Mouse (Mus musculus) embryo, embryonic 9.5 days (tissue): ENCODE data around the gene Fcrl6.

Experiments
- DNase-seq: peaks from one replicate; pipeline ENCODE4 v3.0.0-alpha.2; 2017; ENCODE audit errors: extremely low spot score

Gene Fcrl6

DNA sequence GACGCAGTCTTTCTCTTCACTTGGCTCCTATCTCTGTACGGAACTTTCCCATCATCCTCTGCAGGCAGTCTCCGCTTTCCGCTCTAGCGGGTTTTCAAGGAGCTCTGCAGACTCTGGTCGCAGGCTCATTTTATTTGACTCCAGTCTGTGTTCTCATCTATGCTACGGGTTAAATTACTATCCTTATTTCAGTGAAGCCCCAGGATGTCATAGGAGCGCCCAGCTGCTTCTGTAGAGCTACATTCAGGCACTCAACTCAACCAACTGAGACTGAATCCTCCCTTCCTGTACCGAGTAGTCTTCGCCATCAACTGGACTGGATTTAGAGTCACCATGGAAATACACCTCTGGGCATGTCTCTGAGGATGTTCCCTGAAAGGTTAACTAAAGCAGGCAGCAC lies 12.3 kb upstream of the Fcrl6 start:
- DNase-seq: no peak

DNA sequence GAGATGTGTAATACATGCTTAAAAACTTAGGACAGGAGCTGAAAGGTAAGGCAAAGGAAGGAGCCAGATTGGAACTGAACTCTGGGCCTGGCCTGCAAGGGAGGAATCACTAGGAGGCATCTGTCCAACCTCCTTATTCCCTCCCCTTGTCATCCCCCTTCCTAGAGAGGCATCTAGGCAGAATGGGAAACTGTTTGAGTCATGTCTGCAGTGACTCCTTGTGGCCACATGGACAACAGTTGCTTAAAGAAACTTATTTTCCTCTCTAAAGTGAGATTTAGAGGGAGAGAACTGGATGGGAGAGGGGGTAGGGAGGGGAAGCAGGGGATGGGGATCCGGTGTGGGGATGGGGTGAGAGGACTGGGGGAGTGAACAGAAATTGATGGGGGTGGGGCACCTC lies 10.4 kb upstream of the Fcrl6 start:
- no peak for DNase-seq

DNA sequence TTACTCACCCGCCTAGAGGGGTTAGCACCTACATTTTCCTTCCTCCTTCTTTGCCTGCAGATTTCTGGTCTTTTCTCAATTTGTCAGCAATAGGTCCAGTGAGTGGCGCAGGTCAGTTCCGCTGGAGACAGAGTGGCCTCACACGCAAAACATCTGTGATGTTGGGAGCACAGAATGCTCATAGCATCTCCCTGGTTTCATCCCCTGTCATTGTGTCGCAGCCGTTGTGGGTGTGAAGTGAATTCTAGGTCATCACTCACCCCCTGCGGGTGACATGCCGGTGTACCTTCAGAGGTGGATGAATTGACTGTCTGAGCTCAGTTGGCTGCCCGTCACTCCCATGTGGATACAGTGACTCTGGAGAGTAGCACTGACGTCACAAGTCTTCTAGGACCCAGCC lies 9.0 kb upstream of the Fcrl6 start:
- DNase-seq: no peak

DNA sequence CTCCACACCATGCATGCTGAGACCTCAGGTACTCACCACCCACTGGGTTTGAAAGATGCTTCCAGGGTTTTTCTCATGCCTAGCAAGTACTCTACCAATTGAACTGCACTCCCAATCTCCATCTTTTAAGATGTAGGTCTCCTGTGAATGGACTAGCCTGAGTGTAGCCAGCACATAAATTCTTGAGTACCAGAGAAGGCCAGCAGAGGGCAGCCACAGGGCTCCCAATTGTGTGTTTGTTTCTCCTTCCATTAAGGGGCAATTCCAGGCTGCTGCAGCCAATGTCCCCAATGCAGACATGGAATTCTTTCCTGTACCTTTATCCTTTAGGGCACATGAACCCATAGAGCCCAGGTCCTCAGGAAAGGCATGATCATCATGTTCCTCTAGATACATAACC lies 7.9 kb downstream of the Fcrl6 start:
- peak; percentile 58 for DNase-seq

DNA sequence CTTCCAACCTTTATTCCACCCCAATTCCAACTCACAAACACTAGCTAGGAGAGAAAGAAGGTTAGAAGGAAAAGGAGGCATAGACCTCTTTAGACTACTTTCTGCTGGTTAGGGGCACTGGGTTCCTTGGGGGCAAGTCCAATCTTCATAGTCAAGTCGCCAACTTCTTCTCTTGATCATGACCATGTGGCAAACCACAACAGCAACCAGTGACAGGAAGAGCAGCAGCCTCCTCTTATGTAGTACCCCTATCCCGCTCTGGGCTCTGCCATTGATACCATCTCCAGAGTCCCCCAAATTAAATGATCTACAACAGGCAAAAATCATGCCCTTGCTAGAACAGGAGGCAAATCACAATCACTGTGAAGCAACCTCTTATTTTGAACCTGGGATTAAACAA lies 8.4 kb downstream of the Fcrl6 start:
- no peak for DNase-seq

DNA sequence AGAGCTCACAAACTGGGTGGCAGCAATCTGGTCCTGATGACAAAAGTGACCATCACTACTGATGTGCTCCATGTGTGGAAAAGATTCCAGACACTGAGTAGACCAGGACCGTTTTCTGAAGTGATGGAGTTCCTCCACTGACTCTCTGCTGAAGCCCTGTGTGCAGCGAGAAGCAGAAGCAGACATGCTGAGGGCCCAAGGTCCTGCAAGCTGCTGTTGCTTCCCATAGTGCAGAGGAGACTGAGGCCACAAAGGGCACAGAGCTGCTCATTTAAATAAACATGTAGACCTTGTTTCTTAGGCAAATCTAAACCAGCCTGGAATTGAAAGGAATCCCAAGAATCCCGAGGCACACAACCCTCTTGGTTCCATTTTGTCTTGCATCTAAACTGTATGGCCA lies 9.0 kb downstream of the Fcrl6 start:
- DNase-seq: no peak

DNA sequence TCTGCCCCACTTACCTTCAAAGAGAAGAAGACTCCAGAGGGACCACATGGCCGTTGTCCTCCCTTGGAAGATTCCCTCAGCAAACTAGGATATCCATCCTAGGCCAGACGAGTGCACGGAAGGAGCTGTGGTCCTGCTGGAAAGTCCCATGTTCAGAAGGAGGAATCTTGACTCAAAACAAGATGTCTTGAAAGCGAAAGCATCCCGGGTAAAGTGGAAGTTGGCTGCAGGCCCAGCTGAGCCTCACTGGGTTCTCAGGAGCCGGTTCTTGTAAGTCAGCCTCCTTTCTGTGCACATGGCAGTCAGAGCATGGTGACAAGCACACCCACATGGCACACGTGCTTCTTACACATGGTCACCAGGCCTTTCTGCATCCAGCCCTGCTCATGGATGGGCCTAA lies 12.0 kb downstream of the Fcrl6 start, which contains the start of gene Slamf8:
Gene Slamf8 (minus strand): TSS at position 184 of the 400 bp plus-strand sequence.
- no peak for DNase-seq

DNA sequence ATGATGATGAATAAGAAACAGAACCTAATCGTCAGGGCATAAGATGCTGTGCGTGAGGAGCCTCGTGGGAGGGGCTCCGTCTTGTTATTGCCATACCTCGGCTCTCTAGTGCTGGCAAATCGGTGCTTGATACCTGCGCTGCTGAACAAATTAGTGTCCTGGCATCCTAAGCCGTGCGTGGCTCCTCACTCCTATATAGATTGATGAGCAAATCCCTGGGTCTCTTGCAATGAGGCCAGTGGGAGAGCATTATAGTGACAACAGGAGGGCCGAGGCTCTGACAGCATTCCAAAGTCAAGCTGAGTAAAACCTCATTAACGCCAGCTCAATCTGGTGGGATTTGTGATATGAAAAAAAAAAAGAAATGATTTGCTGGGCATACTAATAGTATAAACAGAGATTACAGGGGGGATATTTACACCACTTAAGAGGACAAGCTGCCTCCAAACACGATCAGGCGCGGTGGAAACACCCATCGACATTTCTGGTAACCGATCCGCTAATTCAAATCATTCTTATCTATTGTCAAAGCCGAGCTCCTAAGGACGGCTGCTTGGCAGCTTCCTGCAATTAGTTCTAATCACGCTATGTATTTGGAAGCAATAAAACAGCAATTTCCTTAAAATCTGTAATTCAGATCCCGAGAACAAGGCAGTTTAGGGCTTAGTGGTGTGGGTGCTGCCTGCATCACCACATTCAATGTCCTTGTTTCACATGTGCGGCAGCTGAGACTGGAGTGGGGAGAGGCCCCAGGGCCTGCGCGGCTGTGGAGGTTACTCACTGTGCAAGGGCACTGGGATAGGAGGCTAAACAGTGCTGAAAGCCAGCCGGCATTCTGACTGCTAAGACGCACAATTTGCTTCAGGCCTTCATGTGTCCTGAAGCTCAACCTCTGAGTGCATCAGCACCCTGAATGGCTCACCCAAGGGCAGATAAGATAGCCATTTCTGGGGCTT lies 16.5 kb downstream of the Fcrl6 start:
- DNase-seq: peak; percentile 30

DNA sequence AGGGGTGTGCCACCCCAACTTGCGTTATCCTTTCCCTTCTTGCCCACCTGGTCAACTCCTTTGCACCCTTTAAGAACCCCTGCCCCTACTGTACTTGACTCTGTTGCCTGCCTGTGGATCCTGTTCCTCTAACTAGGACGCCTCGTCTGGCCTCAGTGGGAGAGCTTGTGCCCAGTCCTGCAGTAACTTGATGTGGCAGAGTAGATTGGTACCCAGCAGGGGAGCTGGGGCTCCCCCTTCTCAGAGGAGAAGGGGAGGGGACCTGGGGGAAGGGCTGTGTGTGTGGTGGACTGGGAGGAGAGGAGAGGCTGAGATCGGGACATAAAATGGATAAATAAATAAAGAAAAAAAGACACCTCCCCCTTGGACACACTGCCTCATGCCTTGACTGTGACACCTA lies 17.3 kb downstream of the Fcrl6 start:
- no peak for DNase-seq

DNA sequence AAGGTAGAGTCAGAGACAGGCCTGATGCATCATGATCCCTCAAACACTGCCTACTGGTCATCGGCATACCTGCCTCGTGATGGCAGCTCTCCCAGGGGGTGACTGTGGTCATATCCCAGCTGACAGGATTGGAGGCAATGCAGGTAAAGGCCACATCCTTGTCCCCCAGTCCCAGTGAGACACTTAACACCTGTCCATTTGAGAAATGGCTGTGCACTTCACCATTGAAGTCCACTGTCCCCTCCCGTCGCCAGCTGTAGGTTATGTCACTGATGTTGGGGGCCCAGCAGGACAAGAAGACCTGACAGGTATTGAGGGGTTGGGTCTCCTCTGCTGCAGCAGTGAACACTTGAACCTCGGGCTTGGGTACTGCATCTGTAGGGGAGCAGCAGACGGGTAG lies 18.1 kb downstream of the Fcrl6 start:
- DNase-seq: no peak

DNA sequence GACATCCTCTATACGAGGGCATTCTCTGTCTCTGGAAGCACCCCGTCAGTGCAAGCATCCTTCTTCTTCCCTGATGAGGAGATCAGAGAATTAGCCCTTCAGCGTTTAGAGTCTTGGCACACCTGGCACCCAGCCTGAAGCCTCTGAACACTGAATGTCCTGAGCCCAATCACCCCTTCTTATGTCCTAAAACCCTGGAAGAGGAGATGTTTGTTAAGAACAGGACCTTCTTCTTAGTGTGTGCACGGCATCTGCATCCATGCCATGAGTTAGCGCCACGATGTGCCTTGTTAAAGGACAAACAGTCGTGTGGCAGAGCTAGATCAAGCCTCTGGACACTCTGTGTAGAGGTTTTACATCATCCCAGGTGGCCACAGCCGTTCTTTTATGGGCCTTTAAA lies 19.9 kb downstream of the Fcrl6 start:
- DNase-seq: no peak

DNA sequence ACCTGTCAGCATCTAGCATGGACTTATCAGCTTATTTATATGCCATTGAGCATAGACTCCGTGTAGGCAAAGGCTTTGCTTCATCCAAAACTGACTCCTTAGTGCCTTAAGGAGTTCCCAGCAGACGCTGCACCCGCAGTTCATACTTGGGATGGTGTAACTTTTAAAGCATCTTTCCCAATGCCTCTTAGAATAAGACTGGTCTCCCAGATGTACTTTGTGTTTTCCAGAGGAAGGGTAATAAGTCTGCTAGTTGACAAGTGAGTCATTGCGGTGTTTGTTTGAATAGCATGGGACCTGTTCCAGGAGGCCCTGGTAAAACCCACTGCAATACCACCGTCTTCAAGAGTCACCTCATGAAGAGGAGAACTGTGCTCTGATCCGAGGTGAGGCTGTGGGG lies 22.2 kb downstream of the Fcrl6 start:
- DNase-seq: no peak

DNA sequence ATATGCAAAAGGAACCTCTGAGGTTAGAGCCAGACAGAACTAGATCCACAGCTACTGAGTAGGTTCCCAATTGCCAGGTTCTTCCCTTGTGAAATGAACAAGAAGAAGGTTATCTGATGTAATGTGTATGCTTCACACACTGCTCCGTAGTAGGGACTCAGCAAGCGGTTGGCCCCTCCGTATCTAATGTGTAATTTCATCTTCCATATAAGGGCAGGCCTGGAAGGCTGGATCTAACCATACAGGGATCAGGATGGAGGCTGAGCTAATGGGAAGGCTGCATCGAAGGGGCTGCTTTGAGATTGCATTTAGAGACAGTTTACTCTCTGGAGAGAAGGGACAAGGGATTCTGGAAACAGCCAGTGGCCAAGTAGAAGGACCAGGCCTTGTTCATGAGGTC lies 34.6 kb downstream of the Fcrl6 start:
- no peak for DNase-seq

DNA sequence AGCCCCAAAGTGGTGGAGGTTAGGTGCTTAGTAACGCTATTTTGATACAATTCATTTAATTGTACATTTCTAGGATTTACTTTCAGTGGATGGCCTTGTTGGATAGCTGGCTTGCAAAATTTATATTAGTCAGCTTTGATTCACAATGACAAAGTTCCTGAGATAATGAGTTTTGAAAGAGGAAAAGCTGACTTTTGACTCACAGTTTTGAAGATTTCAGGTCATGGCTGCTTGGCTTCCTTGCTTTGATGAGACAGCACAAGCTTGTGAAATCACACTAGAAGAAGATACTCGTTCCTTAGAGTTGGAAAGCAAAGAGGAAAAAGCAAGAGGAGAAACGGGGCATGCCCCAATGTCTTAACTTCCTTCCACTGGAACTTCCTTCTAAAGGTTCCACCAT lies 36.2 kb downstream of the Fcrl6 start:
- no peak for DNase-seq

DNA sequence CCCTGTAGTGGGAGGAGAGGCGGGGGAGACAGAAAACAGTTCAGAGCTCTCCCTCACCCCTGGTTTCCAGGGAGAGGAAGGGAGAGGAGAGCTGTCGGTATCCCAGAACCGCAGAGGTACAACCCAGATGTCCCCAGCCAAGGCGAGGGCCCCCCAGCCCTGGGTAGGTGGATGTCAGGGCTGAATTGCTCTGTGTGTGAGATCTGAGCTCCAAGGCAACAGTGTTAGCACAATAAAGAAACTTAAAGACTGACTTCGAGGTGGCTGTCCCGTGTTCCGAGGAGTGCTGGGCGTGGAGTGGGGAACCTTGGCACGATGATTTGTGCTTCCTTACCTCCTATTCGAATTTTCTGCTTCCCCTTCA lies 38.9 kb downstream of the Fcrl6 start:
- no peak for DNase-seq

DNA sequence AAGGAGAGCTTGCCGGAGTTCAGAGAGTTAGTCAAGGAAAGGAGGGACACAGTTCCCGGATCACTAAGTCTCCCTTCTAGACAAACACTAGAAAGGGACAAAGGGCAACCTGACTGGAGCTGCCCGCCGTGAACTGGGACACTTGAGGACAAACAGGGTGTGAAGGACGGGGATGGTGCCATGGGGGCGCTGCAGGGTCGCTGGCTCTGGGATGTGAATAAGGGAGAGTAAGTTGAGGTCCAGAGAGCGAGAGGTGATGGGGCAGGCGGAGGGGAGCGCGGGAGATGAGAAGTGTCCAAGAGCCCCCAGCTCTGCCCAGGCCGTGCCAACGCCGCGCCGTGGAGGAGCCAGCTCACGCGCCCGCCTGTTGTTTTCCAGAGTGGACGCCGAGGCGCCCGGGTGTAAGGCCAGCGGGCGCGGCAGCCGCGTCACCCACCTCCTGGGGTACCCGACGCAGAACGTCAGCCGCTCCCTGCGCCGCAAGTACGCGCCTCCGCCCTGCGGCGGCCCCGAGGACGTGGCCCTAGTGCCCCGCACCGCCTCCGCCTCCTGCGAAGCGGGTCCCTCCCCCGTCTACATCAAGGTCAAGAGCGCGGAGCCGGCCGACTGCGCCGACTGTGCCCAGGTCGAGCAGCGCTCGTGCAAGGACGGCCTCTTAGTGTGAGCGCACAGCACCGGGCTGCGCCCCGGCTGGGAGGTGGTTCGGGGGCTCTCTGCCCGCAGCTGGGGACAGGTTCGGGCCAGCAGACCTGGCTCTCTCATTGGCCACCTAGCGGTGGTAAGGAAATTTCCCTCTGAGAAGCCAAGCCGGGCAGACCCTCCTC lies 39.5 kb downstream of the Fcrl6 start:
- DNase-seq: peak; percentile 85

DNA sequence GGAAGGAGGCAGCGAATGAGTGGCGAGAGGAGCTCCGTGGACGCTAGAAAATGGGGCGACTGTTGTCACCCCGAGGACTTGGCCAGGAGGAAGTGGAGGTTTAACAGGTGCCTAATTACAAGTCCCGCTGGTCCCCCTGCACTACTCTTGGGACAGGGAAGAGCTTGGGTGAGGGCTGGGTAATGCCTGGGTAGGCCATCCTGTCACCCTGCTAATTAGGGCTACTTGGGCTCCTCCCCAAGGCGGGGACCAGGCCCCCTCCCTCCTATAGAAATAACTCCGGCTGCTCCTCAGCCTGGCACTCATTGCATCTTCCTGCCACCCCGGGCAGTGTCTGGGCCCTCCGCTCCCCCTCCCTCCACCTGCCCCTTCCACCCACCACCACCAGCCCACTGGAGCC lies 46.7 kb downstream of the Fcrl6 start, which contains the start of gene Vsig8:
Gene Vsig8 (plus strand): TSS at position 301 of the 400 bp plus-strand sequence.
- DNase-seq: no peak

DNA sequence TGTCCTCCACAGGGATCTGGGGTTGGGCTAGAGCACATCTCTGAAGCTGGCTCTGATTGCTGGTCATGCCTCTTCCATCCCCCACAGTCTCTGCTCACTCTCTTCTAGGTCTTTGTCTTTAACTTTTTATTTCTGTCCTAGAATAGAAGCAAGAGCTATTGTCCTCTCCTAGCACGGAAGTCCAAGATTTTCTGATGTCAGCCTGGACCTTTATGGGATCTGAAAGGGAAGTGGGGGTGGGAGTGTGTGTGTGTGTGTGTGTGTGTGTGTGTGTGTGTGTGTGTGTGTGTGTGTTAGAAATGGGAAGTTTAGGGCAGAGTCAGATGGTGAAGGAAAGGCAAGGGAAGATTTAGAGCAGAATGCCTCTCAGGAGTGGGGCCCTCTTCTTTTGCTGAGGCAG lies 49.7 kb downstream of the Fcrl6 start:
- no peak for DNase-seq

DNA sequence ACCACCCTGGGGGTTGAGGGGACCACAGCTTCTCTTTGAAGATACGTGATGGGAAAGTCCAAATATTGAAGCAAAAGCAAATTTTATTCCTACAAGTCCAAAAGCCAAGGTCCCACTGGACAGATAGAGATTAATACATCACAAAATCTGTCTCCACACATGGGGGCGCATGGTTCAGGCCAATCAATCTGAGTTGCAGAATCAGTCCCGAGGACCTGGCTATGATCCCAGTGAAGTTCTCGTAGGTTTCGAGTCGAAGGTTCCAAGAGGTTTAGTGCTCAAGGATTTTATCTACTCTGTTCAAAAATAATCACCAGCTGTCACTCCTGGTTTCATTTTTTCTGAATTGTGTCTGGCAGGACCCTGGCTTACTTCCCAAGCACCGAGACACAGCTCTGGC lies 51.3 kb downstream of the Fcrl6 start:
- no peak for DNase-seq

DNA sequence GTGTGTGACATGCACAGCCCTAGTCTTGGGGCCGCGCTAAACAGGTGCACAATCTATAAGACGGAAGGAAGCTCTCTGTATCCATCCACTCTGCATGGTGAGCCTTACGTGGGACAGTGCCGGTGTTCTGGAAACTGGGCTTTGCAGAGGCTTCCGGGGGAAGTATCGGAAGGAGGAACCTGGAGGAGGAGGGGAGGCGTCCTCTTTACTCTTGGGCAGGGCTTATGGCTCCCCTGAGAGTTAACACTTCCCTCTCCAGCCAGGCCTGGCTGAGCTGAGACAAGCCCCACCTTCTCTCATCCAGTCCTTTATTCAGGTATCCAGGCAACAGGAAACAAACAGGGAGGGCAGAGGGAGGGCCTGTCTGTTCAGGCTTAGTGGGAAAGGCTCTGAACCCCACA lies 51.8 kb downstream of the Fcrl6 start:
- DNase-seq: peak; percentile 67

DNA sequence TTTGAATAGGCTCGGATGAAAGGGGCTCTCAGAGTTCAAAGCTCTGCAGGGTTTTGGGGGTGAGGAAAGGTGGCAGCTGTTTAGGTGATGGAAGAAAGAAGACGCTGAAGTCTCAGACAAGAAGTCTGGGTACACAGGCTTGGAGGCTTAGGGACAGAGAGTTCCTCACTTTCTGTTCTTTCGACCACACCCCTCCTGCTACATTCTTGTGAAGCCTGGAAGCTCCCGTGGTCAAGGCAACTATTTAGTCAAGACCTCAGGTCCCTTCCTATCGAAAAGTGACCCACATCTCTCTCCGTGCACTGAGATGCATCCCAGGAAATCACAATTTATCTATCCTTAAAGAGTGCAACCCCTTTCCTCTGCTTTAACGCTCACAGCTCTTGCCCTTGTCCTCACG lies 52.6 kb downstream of the Fcrl6 start:
- DNase-seq: no peak

DNA sequence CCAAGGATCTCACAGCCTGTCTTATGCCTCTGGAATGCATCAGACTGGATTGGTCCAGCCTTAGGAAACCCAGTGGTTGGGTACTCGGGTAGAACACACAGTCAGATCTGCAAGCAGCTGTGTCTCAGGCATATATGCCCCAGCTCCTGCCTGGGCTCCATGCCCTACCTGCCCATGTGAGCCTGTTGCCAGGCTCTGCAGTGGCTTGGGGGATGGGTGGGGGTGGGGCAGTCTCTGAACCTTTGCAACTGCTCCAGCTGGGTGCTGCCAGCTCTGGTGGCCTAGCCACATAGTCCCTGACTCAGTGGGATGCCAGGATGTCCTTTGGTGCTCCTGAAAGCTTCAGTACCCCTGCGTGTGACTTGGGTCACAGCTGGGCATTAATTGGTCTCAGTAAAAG lies 53.0 kb downstream of the Fcrl6 start:
- no peak for DNase-seq

DNA sequence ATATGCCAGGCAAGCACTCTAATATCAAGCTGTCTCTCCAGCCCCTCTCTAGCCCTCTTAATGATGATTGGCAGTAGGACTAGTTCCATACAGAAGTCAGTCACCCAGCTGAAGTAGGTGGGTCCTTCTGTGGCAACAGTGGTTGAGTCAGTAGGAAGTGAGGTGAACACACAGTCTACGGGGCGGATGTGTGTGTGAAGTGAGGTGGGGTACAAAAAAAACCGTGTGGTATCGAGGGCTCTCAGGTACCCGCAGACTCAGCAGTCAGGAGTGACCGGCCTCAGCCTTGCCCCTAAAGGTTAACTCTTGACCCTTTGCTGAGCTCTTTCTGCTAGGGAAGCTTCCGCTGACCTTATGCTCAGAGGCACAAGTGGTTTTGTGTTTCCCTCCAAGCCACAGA lies 53.9 kb downstream of the Fcrl6 start:
- no peak for DNase-seq
